In the genomic region with DNA sequence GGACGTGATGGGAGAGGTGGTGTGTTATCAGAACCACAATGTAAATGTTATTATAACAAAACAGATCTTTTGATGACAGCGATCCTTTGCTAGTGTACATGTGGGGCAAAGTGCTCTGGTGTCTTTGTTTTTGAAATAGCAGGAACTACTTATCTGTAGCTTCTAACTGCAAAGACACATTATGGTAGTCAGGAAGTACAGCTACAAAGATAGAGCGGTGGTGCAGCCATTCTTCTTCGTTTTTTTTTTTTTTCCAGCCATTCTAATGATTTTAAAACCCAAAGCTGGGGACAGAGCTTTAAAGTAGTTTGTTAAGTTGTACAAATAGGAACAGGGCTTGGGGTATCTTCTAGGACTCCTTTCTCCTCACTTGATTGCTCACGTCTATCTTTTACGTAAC, we compare ENCODE assay signal across 24 mouse cellular contexts. TPM values are rescaled to one million over a fixed set of nuclear protein-coding genes. Genes with fewer than 3 reads are reported as not detected.
DNase-seq lines count a peak whose midpoint lies in the region; ATAC-seq and TF ChIP-seq lines count a peak whose summit lies in the region.
"Had no signal": no experiment of that assay in that cellular context is flagged by ENCODE, and none has a peak within 500 bp of the region (broad histone marks: within the 10 kb centered on the region; RNA-seq: fewer than 3 reads in every experiment).

No protein-coding gene starts in this region.

- no peak overlapping the region for H3K4me2 ChIP-seq in midbrain, embryonic 16.5 days (ENCODE audit: low read length)

- peaks cover 17% of the 10 kb centered on the region for H3K79me2 ChIP-seq in MEL (ENCODE audit: control insufficient read depth, insufficient read depth, low read length, poor library complexity)

- H3K27me3 ChIP-seq in MEL (ENCODE audit: control insufficient read depth in 1 of 2, insufficient read depth in 2 of 2, low read length in 2 of 2): no peaks in the 10 kb centered on the region
- no peaks in the 10 kb centered on the region for H3K27me3 ChIP-seq in midbrain, embryonic 16.5 days (ENCODE audit: control insufficient read depth, insufficient read depth, low read depth, low read length)
- H3K27me3 ChIP-seq: CH12.LX, Patski had no signal

- DNase-seq in MEL (ENCODE audit: low read depth, low spot score): peak; percentile 35
- DNase-seq: adrenal gland, adult 2 months; adrenal gland, adult 8-10 months; adrenal gland, postnatal 10 days; adrenal gland, postnatal 14 days; adrenal gland, postnatal 25 days; adrenal gland, postnatal 36 days; B cell, adult 2 months; cerebellum, adult 11 months; cerebellum, adult 11-12 months; cerebellum, adult 18-20 months; cerebellum, adult 2 months; cerebellum, adult 8-10 months had no signal

- no peak for ATAC-seq in midbrain, embryonic 16.5 days
- ATAC-seq: activated CD4-positive, CD25-positive, alpha-beta regulatory T cell, adult 4 months; CD4-positive, CD25-positive, alpha-beta regulatory T cell, adult 4 months; Patski had no signal

- peak overlapping the region; percentile 16 to 38; a peak in 2 of 4 replicates for H3K4me3 ChIP-seq in MEL (ENCODE audit: control insufficient read depth in 1 of 2, insufficient read depth in 1 of 2, low read depth in 2 of 2, low read length in 2 of 2)
- H3K4me3 ChIP-seq in midbrain, embryonic 16.5 days (ENCODE audit: low read depth, low read length): no peak overlapping the region

- 87% methylated on average over 6 of the region's 6 CpGs for WGBS in midbrain, embryonic 16.5 days

- TF ChIP-seq EP300 in MEL (IDR thresholded peaks at IDR 0.05; ENCODE audit: low read depth in 1 of 2, low read length in 2 of 2): peak in 1 of 2 experiments; percentile 61; a peak in 1 of 4 replicates

- H3K27ac ChIP-seq in MEL (ENCODE audit: control insufficient read depth, low read depth, low read length): peak overlapping the region; percentile 45; the same call in 1 of the 2 replicates
- no peak overlapping the region for H3K27ac ChIP-seq in midbrain, embryonic 16.5 days (ENCODE audit: low read length)

- no peak for TF ChIP-seq RAD21 in MEL (IDR thresholded peaks at IDR 0.05; ENCODE audit: low read depth, low read length)

- TF ChIP-seq POLR2A in MEL (IDR thresholded peaks at IDR 0.05; ENCODE audit: control insufficient read depth in 1 of 2, insufficient read depth in 1 of 2, low read depth in 1 of 2, low read length in 2 of 2, poor library complexity in 1 of 2): no peak

- peaks cover 8 to 22% of the 10 kb centered on the region in 2 experiments for H3K4me1 ChIP-seq in MEL (ENCODE audit: control insufficient read depth in 1 of 2, insufficient read depth in 2 of 2, low read length in 2 of 2)
- H3K4me1 ChIP-seq in midbrain, embryonic 16.5 days (ENCODE audit: control insufficient read depth, insufficient read depth, low read length): peaks cover 15% of the 10 kb centered on the region

- H3K9me3 ChIP-seq in MEL (replicated peaks; ENCODE audit: insufficient read depth, low read length): no peaks in the 10 kb centered on the region
- H3K9me3 ChIP-seq in midbrain, embryonic 16.5 days (replicated peaks; ENCODE audit: control insufficient read depth, low read length, poor library complexity, severe bottlenecking): no peaks in the 10 kb centered on the region
- H3K9me3 ChIP-seq: G1E had no signal

- TF ChIP-seq CTCF in MEL (IDR thresholded peaks at IDR 0.05 in 2 of 3, conservative IDR thresholded peaks at IDR 0.05 in 1 of 3; ENCODE audit: control insufficient read depth in 1 of 3, insufficient read depth in 1 of 3, low read depth in 2 of 3, low read length in 3 of 3, poor library complexity in 1 of 3, severe bottlenecking in 1 of 3): no peak

- peaks cover 4 to 25% of the 10 kb centered on the region in 2 experiments for H3K36me3 ChIP-seq in MEL (ENCODE audit: control insufficient read depth in 1 of 2, insufficient read depth in 2 of 2, low read length in 2 of 2)
- H3K36me3 ChIP-seq in midbrain, embryonic 16.5 days (ENCODE audit: control insufficient read depth, insufficient read depth, low read length): no peaks in the 10 kb centered on the region

- peak overlapping the region; percentile 14; the same call in 1 of the 2 replicates for H3K9ac ChIP-seq in MEL (ENCODE audit: control insufficient read depth, low read depth, low read length, poor library complexity, severe bottlenecking)
- H3K9ac ChIP-seq in midbrain, embryonic 16.5 days (ENCODE audit: low read depth, low read length): no peak overlapping the region

TF ChIP-seq in MEL, 35 proteins besides CTCF, POLR2A, EP300 and RAD21:
- peak; percentile 22; the same call in 1 of the 2 replicates for TF ChIP-seq MXI1 (IDR thresholded peaks at IDR 0.05; ENCODE audit: low read depth, low read length)
- TF ChIP-seq ETS1 (IDR thresholded peaks at IDR 0.05; ENCODE audit: low read depth, low read length): peak; percentile 35; the same call in 1 of the 2 replicates
- TF ChIP-seq NELFE (IDR thresholded peaks at IDR 0.05; ENCODE audit: low read depth, low read length): no peak
- no peak for TF ChIP-seq KAT2A (conservative IDR thresholded peaks at IDR 0.05; ENCODE audit: low read depth, low read length)
- peak; percentile 86 for TF ChIP-seq ZNF384 (IDR thresholded peaks at IDR 0.05; ENCODE audit: low read depth, low read length)
- peak; percentile 44; the same call in 1 of the 2 replicates for TF ChIP-seq SIN3A (IDR thresholded peaks at IDR 0.05; ENCODE audit: low read length)
- TF ChIP-seq MYC (IDR thresholded peaks at IDR 0.05; ENCODE audit: low read depth, low read length): 0 out of 2 replicates have a peak, but pooled peaks have one; percentile 36
- peak; percentile 35 for TF ChIP-seq GATA1 (IDR thresholded peaks at IDR 0.05; ENCODE audit: low read depth, low read length)
- TF ChIP-seq GABPA (IDR thresholded peaks at IDR 0.05; ENCODE audit: low read depth, low read length): no peak

RNA-seq across cellular contexts. Expression of gene Tbrg1, which starts 2.3 kb away (rescaled TPM):
- total RNA-seq in MEL (2012; rRNA removed): 140 and 159 TPM in 2 replicates
- polyA plus RNA-seq in MEL (2012; ENCODE audit: insufficient read depth in 1 of 2, insufficient read length in 2 of 2, low read depth in 1 of 2, low replicate concordance in 2 of 2, missing spikeins in 1 of 2): 100 to 1,000 TPM in 1 of 2 experiments, not detected in 1; 127 TPM
- 92.3 and 98.7 TPM in 2 replicates for polyA plus RNA-seq in midbrain, embryonic 16.5 days (2015; fragmentation: Nextera tagmentation; extraction: Ambion mirVana)

RNA-seq across cellular contexts. Expression of gene Panx3, which starts 9.6 kb away (rescaled TPM):
- 0.33 and 0.42 TPM in 2 replicates for total RNA-seq in MEL (2012; rRNA removed)
- under 1 TPM in 1 of 2 experiments, not detected in 1; 0.17 TPM for polyA plus RNA-seq in MEL (2012; ENCODE audit: insufficient read depth in 1 of 2, insufficient read length in 2 of 2, low read depth in 1 of 2, low replicate concordance in 2 of 2, missing spikeins in 1 of 2)
- polyA plus RNA-seq in midbrain, embryonic 16.5 days (2015; fragmentation: Nextera tagmentation; extraction: Ambion mirVana): 0.14 and 0.43 TPM in 2 replicates
- total RNA-seq: adrenal gland, adult 18-20 months; adrenal gland, postnatal 4 days; CH12.LX had no signal
- polyA plus RNA-seq: activated CD4-positive, CD25-positive, alpha-beta regulatory T cell, adult 4 months; C2C12; CD4-positive, CD25-positive, alpha-beta regulatory T cell, adult 4 months; cerebellum, adult 2 months; G1E; Patski had no signal

RNA-seq across cellular contexts. Expression of gene Spa17, which starts 45.9 kb away (rescaled TPM):
- 0.46 and 1.2 TPM in 2 replicates for total RNA-seq in MEL (2012; rRNA removed)
- polyA plus RNA-seq in MEL (2012; ENCODE audit: insufficient read depth in 1 of 2, insufficient read length in 2 of 2, low read depth in 1 of 2, low replicate concordance in 2 of 2, missing spikeins in 1 of 2): 1 to 10 TPM in 1 of 2 experiments, not detected in 1; 2.6 TPM
- 9.0 and 11.1 TPM in 2 replicates for polyA plus RNA-seq in midbrain, embryonic 16.5 days (2015; fragmentation: Nextera tagmentation; extraction: Ambion mirVana)

RNA-seq across cellular contexts. Expression of gene Olfr160, which starts 56.6 kb away (rescaled TPM):
- not detected in 2 replicates for total RNA-seq in MEL (2012; rRNA removed)
- polyA plus RNA-seq in MEL (2012; ENCODE audit: insufficient read depth in 1 of 2, insufficient read length in 2 of 2, low read depth in 1 of 2, low replicate concordance in 2 of 2, missing spikeins in 1 of 2): not detected
- not detected in 2 replicates for polyA plus RNA-seq in midbrain, embryonic 16.5 days (2015; fragmentation: Nextera tagmentation; extraction: Ambion mirVana)
- total RNA-seq: adrenal gland, adult 18-20 months; adrenal gland, adult 2 months; adrenal gland, adult 8-10 months; adrenal gland, postnatal 10 days; adrenal gland, postnatal 14 days; adrenal gland, postnatal 25 days; adrenal gland, postnatal 36 days; adrenal gland, postnatal 4 days; CH12.LX; ES-E14 had no signal
- polyA plus RNA-seq: adrenal gland, adult 2 months; brain, embryonic 14.5 days; C2C12; cerebellum, adult 2 months; G1E; Patski had no signal
